Mouse (Mus musculus) cortical plate, adult 2 months (tissue): Measurements from ENCODE around the gene Stac2.

Experiments
- CTCF ChIP-seq: fragments of 200-500 bp; IDR thresholded peaks from 2 replicates; pipeline ENCODE4 v1.5.1; 2011; ENCODE audit warnings: mild to moderate bottlenecking, control low read depth, low read length; ENCODE audit not compliant: insufficient read depth; ENCODE audit errors: extremely low read depth
- POLR2A ChIP-seq: fragments of 200-500 bp; IDR thresholded peaks from 2 replicates; pipeline ENCODE4 v1.6.1; 2011; ENCODE audit warnings: mild to moderate bottlenecking, low read length, control low read depth; ENCODE audit not compliant: insufficient read depth; ENCODE audit errors: extremely low read depth

- TF ChIP-seq CTCF (no peak), POLR2A (no peak)
These were observed 17.3 kb downstream of the Stac2 start for GRCm38 (mm10) chr11:98035977-98036377.
